Mouse (Mus musculus): ENCODE measurements at regions not wholly inside any gene's neighbourhood (a gene's known extent, or its start where the extent isn't known, plus 50 kb on each side); places are given as distances from the start of the nearest gene placed in this dataset.

- dilution Hi-C loops (cut with MboI; ENCODE audit: extremely low pct_ligation_motif_present, extremely low pct_unique_long_range_greater_than_20kb, low sequenced_read_pairs) (no loop called here), in situ Hi-C loops (cut with MboI; ENCODE audit: low pct_ligation_motif_present, low pct_unique_long_range_greater_than_20kb, low sequenced_read_pairs) (no loop called here)
- no peaks in the 10 kb centered on the region for H3K36me3 ChIP-seq (replicated peaks in 1 of 2; ENCODE audit: control insufficient read depth in 1 of 2, insufficient read depth in 1 of 2, low read length in 1 of 2)
- no peaks in the 10 kb centered on the region for H3K4me1 ChIP-seq (ENCODE audit: control insufficient read depth in 1 of 2, insufficient read depth in 2 of 2)
- H3K27me3 ChIP-seq (replicated peaks), result no peaks in the 10 kb centered on the region
- no peak overlapping the region for H3K4me3 ChIP-seq (replicated peaks in 1 of 3; ENCODE audit: low read depth in 2 of 3, low read length in 2 of 3, poor library complexity in 1 of 3)
- H3K9ac ChIP-seq (ENCODE audit: insufficient read depth, low read depth), result no peak overlapping the region
- no peak overlapping the region for H3K4me2 ChIP-seq (ENCODE audit: insufficient read depth, low read depth, poor library complexity, severe bottlenecking)
- no peak for DNase-seq (ENCODE audit: extremely low read depth)
- TF ChIP-seq CHD1 (IDR thresholded peaks at IDR 0.05; ENCODE audit: low read depth, low read length) (no peak), USF1 (IDR thresholded peaks at IDR 0.05; ENCODE audit: low read depth, low read length) (no peak), EP300 (IDR thresholded peaks at IDR 0.05; ENCODE audit: low read length) (no peak), TBP (conservative IDR thresholded peaks at IDR 0.05; ENCODE audit: low read depth, low read length) (no peak), IRF4 (IDR thresholded peaks at IDR 0.05; ENCODE audit: low read depth, low read length) (no peak), ZKSCAN1 (IDR thresholded peaks at IDR 0.05; ENCODE audit: borderline replicate concordance, low read depth, low read length) (no peak), POLR2AphosphoS2 (IDR thresholded peaks at IDR 0.05; ENCODE audit: low read depth, low read length) (no peak), PAX5 (IDR thresholded peaks at IDR 0.05; ENCODE audit: low read length) (no peak), MXI1 (IDR thresholded peaks at IDR 0.05; ENCODE audit: low read depth, low read length) (no peak), NELFE (IDR thresholded peaks at IDR 0.05; ENCODE audit: low read depth, low read length) (no peak), JUN (IDR thresholded peaks at IDR 0.05; ENCODE audit: insufficient read depth, low read depth, low read length) (no peak), NRF1 (IDR thresholded peaks at IDR 0.05; ENCODE audit: low read depth, low read length) (no peak), GABPA (IDR thresholded peaks at IDR 0.05; ENCODE audit: insufficient replicate concordance, low read depth, low read length) (no peak), POLR2A (IDR thresholded peaks at IDR 0.05; ENCODE audit: low read depth, low read length) (no peak), HCFC1 (IDR thresholded peaks at IDR 0.05; ENCODE audit: low read depth, low read length) (no peak)
- H3K79me2 ChIP-seq (replicated peaks; ENCODE audit: control insufficient read depth, extremely low read depth, insufficient read depth, poor library complexity, severe bottlenecking), result no peaks in the 10 kb centered on the region
- H3K27ac ChIP-seq (ENCODE audit: insufficient read depth, low read depth), result no peak overlapping the region
- peaks cover 62% of the 10 kb centered on the region for H3K9me3 ChIP-seq (replicated peaks; ENCODE audit: low read length)
These were observed 450.3 kb upstream of the Adamts9 start for GRCm38 (mm10) chr6:93393551-93393950.

- Histone ChIP-seq H3K4me3 (replicated peaks in 1 of 3; ENCODE audit: low read depth in 2 of 3, low read length in 2 of 3, poor library complexity in 1 of 3) (no peak overlapping the region), H3K36me3 (replicated peaks in 1 of 2; ENCODE audit: control insufficient read depth in 1 of 2, insufficient read depth in 1 of 2, low read length in 1 of 2) (no peaks in the 10 kb centered on the region), H3K9ac (ENCODE audit: insufficient read depth, low read depth) (no peak overlapping the region), H3K9me3 (replicated peaks; ENCODE audit: low read length) (peaks cover 66% of the 10 kb centered on the region), H3K27me3 (replicated peaks) (no peaks in the 10 kb centered on the region), H3K79me2 (replicated peaks; ENCODE audit: control insufficient read depth, extremely low read depth, insufficient read depth, poor library complexity, severe bottlenecking) (no peaks in the 10 kb centered on the region), H3K4me2 (ENCODE audit: insufficient read depth, low read depth, poor library complexity, severe bottlenecking) (no peak overlapping the region), H3K27ac (ENCODE audit: insufficient read depth, low read depth) (no peak overlapping the region), H3K4me1 (ENCODE audit: control insufficient read depth in 1 of 2, insufficient read depth in 2 of 2) (no peaks in the 10 kb centered on the region)
- in situ Hi-C loops (cut with MboI; ENCODE audit: low pct_ligation_motif_present, low pct_unique_long_range_greater_than_20kb, low sequenced_read_pairs), result no loop called here
- DNase-seq (ENCODE audit: extremely low read depth), result no peak
- dilution Hi-C loops (cut with MboI; ENCODE audit: extremely low pct_ligation_motif_present, extremely low pct_unique_long_range_greater_than_20kb, low sequenced_read_pairs), result no loop called here
- no peak for TF ChIP-seq HCFC1 (IDR thresholded peaks at IDR 0.05; ENCODE audit: low read depth, low read length)
- TF ChIP-seq JUN (IDR thresholded peaks at IDR 0.05; ENCODE audit: insufficient read depth, low read depth, low read length), result no peak
- no peak for TF ChIP-seq MXI1 (IDR thresholded peaks at IDR 0.05; ENCODE audit: low read depth, low read length)
- TF ChIP-seq ZNF384 (IDR thresholded peaks at IDR 0.05; ENCODE audit: low read depth, low read length), result no peak
- TF ChIP-seq NELFE (IDR thresholded peaks at IDR 0.05; ENCODE audit: low read depth, low read length), result no peak
- TF ChIP-seq IRF4 (IDR thresholded peaks at IDR 0.05; ENCODE audit: low read depth, low read length), result no peak
- no peak for TF ChIP-seq BHLHE40 (IDR thresholded peaks at IDR 0.05; ENCODE audit: low read depth, low read length)
- TF ChIP-seq RCOR1 (conservative IDR thresholded peaks at IDR 0.05; ENCODE audit: low read depth, low read length), result no peak
- TF ChIP-seq NRF1 (IDR thresholded peaks at IDR 0.05; ENCODE audit: low read depth, low read length), result no peak
- TF ChIP-seq ELF1 (IDR thresholded peaks at IDR 0.05; ENCODE audit: low read depth, low read length), result no peak
- TF ChIP-seq USF1 (IDR thresholded peaks at IDR 0.05; ENCODE audit: low read depth, low read length), result no peak
- TF ChIP-seq ZMIZ1 (IDR thresholded peaks at IDR 0.05; ENCODE audit: low read depth, low read length), result no peak
- TF ChIP-seq MEF2A (IDR thresholded peaks at IDR 0.05; ENCODE audit: borderline replicate concordance, low read depth, low read length), result no peak
These were observed 449.1 kb upstream of the Adamts9 start for GRCm38 (mm10) chr6:93392402-93392801.
